Mouse (Mus musculus) erythroblast, embryonic 14.5 days (primary cell): Measurements from ENCODE around the gene Nox4. TPM values are rescaled to one million over a fixed set of nuclear protein-coding genes. Genes with fewer than 3 reads are reported as not detected.

Experiments
- H3K27me3 ChIP-seq: 2 replicates; pipeline ENCODE4 v1.6.1; 2012; ENCODE audit warnings: inconsistent platforms; ENCODE audit not compliant: control insufficient read depth
- H3K36me3 ChIP-seq: 2 replicates; pipeline ENCODE4 v1.6.1; 2012; ENCODE audit warnings: mild to moderate bottlenecking, inconsistent platforms; ENCODE audit not compliant: control insufficient read depth
- H3K4me1 ChIP-seq: 2 replicates; pipeline ENCODE4 v1.6.1; 2012; ENCODE audit warnings: inconsistent platforms; ENCODE audit not compliant: control insufficient read depth
- H3K4me3 ChIP-seq: replicated peaks from 2 replicates; pipeline ENCODE3; 2012; ENCODE audit warnings: moderate library complexity, mild to moderate bottlenecking, inconsistent platforms
- H3K9me3 ChIP-seq: 2 replicates; pipeline ENCODE4 v1.6.1; 2012; ENCODE audit warnings: low read length, inconsistent platforms, mixed read lengths; ENCODE audit not compliant: control insufficient read depth
- GATA1 ChIP-seq: IDR thresholded peaks from 2 replicates; pipeline ENCODE4 v1.6.1; 2012; ENCODE audit warnings: low read length, inconsistent platforms, mixed read lengths
- TAL1 ChIP-seq: IDR thresholded peaks from 3 replicates; pipeline ENCODE4 v1.6.1; 2012; ENCODE audit warnings: low read length, inconsistent platforms, mixed read lengths
- polyA plus RNA-seq: library from polyadenylated mRNA; stranded (reverse); fragments of >175 nt; gene quantifications from 2 replicates; pipeline ENCODE4 v1.2.3, GENCODE M21; 2012

Nox4 gene
- polyA plus RNA-seq, 1 experiment = not detected

GRCm38 (mm10) chr7:87246940-87247339, 1.0 kb downstream of the Nox4 start:
- Histone ChIP-seq H3K9me3 (no peaks in the 10 kb centered on the region), H3K4me1 (no peaks in the 10 kb centered on the region), H3K4me3 (no peak overlapping the region), H3K36me3 (no peaks in the 10 kb centered on the region), H3K27me3 (no peaks in the 10 kb centered on the region)
- TF ChIP-seq GATA1 = no peak
- TF ChIP-seq TAL1 = no peak

GRCm38 (mm10) chr7:87247926-87248325, 2.0 kb downstream of the Nox4 start:
- no peak for TF ChIP-seq GATA1
- no peak for TF ChIP-seq TAL1

GRCm38 (mm10) chr7:87252071-87252470, 6.2 kb downstream of the Nox4 start:
- Histone ChIP-seq H3K9me3 (no peaks in the 10 kb centered on the region), H3K4me3 (no peak overlapping the region), H3K36me3 (no peaks in the 10 kb centered on the region), H3K27me3 (no peaks in the 10 kb centered on the region), H3K4me1 (no peaks in the 10 kb centered on the region)
- TF ChIP-seq TAL1 (no peak), GATA1 (no peak)

More at GRCm38 (mm10) chr7:87247926-87248325, 2.0 kb downstream of the Nox4 start:
- Histone ChIP-seq H3K36me3 (no peaks in the 10 kb centered on the region), H3K4me1 (no peaks in the 10 kb centered on the region), H3K4me3 (no peak overlapping the region), H3K27me3 (no peaks in the 10 kb centered on the region), H3K9me3 (no peaks in the 10 kb centered on the region)

GRCm38 (mm10) chr7:87277225-87277624, 31.3 kb downstream of the Nox4 start:
- H3K9me3 ChIP-seq = no peaks in the 10 kb centered on the region
- H3K36me3 ChIP-seq = no peaks in the 10 kb centered on the region
- no peak overlapping the region for H3K4me3 ChIP-seq
- no peaks in the 10 kb centered on the region for H3K27me3 ChIP-seq
- TF ChIP-seq GATA1 = no peak
- TF ChIP-seq TAL1 = no peak
- H3K4me1 ChIP-seq = no peaks in the 10 kb centered on the region

- Histone ChIP-seq H3K4me3 (no peak overlapping the region), H3K9me3 (no peaks in the 10 kb centered on the region), H3K27me3 (no peaks in the 10 kb centered on the region), H3K36me3 (no peaks in the 10 kb centered on the region), H3K4me1 (no peaks in the 10 kb centered on the region)
- TF ChIP-seq GATA1 (no peak), TAL1 (no peak)
Measured at GRCm38 (mm10) chr7:87303726-87304315, 57.9 kb downstream of the Nox4 start.

GRCm38 (mm10) chr7:87321571-87321970, 75.7 kb downstream of the Nox4 start:
- Histone ChIP-seq H3K36me3 (no peaks in the 10 kb centered on the region), H3K4me1 (no peaks in the 10 kb centered on the region), H3K9me3 (no peaks in the 10 kb centered on the region), H3K27me3 (no peaks in the 10 kb centered on the region), H3K4me3 (no peak overlapping the region)
- TF ChIP-seq GATA1 (no peak), TAL1 (no peak)

GRCm38 (mm10) chr7:87322085-87322484, 76.2 kb downstream of the Nox4 start:
- H3K9me3 ChIP-seq = no peaks in the 10 kb centered on the region

GRCm38 (mm10) chr7:87330782-87331558, 85.1 kb downstream of the Nox4 start:
- H3K27me3 ChIP-seq = no peaks in the 10 kb centered on the region
- no peaks in the 10 kb centered on the region for H3K9me3 ChIP-seq
- no peaks in the 10 kb centered on the region for H3K4me1 ChIP-seq
- TF ChIP-seq GATA1 (no peak), TAL1 (no peak)
- H3K36me3 ChIP-seq = no peaks in the 10 kb centered on the region
- no peak overlapping the region for H3K4me3 ChIP-seq

More at GRCm38 (mm10) chr7:87322085-87322484, 76.2 kb downstream of the Nox4 start:
- Histone ChIP-seq H3K36me3 (no peaks in the 10 kb centered on the region), H3K27me3 (no peaks in the 10 kb centered on the region), H3K4me3 (no peak overlapping the region), H3K4me1 (no peaks in the 10 kb centered on the region)
- TF ChIP-seq TAL1 = no peak
- TF ChIP-seq GATA1 = no peak

GRCm38 (mm10) chr7:87345598-87345997, 99.7 kb downstream of the Nox4 start:
- no peaks in the 10 kb centered on the region for H3K27me3 ChIP-seq
- H3K4me1 ChIP-seq = no peaks in the 10 kb centered on the region
- H3K4me3 ChIP-seq = no peak overlapping the region
- H3K9me3 ChIP-seq = no peaks in the 10 kb centered on the region
- TF ChIP-seq GATA1 = no peak
- no peak for TF ChIP-seq TAL1
- H3K36me3 ChIP-seq = no peaks in the 10 kb centered on the region

- Histone ChIP-seq H3K9me3 (no peaks in the 10 kb centered on the region), H3K36me3 (no peaks in the 10 kb centered on the region)
- TF ChIP-seq TAL1 (no peak), GATA1 (no peak)
Measured at GRCm38 (mm10) chr7:87352818-87353217, 106.9 kb downstream of the Nox4 start.

More at GRCm38 (mm10) chr7:87352818-87353217, 106.9 kb downstream of the Nox4 start:
- no peaks in the 10 kb centered on the region for H3K4me1 ChIP-seq
- H3K27me3 ChIP-seq = no peaks in the 10 kb centered on the region
- no peak overlapping the region for H3K4me3 ChIP-seq
